Mouse (Mus musculus): ENCODE measurements at regions not wholly inside any gene's neighbourhood (a gene's known extent, or its start where the extent isn't known, plus 50 kb on each side); places are given as distances from the start of the nearest gene placed in this dataset.

DNA sequence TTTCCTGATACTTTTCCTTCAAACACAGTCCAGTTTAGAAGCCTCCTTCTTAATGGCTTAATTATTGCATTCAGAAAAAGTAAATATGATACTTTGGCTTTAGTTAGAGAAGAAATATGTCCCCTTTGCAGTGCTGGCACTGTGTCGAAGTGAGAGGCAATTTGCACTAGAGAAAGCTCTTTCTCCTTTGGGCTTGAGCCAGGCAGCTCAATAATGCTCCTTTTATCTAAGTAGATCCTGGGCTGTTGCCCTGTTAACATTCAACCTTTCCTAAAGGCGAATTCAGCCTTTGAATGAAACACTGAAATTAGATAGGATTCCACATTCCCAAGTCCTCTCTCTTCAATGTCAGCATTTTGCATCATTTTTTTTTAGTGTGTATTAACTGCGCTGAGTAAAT lies 386.5 kb downstream of the Epha4 start:
- TF ChIP-seq CTCF (IDR thresholded peaks at IDR 0.05; ENCODE audit: extremely low read depth, insufficient read depth, insufficient read length, insufficient replicate concordance) (no peak), POLR2A (IDR thresholded peaks at IDR 0.05; ENCODE audit: low read depth, low read length) (no peak)

Measured in spleen, adult 2 months (tissue).